Mouse (Mus musculus) lung, postnatal 0 days (tissue): ENCODE data around the gene Mfap2.

Experiments used
- CTCF ChIP-seq: IDR thresholded peaks from 2 replicates; pipeline ENCODE4 v1.5.1; 2016; ENCODE audit warnings: antibody characterized with exemption, mild to moderate bottlenecking
- EP300 ChIP-seq: IDR thresholded peaks from 2 replicates; pipeline ENCODE4 v1.6.1; 2016; ENCODE audit warnings: antibody characterized with exemption, mild to moderate bottlenecking, control low read depth

DNA sequence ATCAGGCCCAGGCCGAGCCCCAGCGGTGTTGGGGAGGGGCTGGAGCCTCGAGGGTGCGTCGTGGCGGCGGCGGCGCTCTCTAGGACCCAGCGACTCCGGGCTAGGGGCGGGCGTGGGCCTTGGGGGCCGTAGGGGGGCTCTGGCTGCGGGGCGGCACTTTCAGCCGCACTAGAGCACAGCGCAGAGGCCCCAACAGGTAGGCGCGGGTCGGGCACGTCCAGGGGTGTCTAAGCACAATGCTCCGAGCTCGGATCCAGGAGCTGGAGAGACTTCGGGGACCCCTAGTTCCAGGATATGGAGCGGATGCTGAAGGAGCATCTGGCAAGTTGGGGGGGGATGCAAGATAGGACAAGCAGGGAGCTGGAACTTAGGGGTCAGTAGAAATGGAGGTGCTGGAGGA is 308 bp downstream of the Mfap2 start:
- TF ChIP-seq CTCF (no peak), EP300 (no peak)
